Mouse (Mus musculus): ENCODE measurements around the gene Csnk2b. TPM values are rescaled to one million over a fixed set of nuclear protein-coding genes. Genes with fewer than 3 reads are reported as not detected.

Csnk2b gene
- polyA plus RNA-seq, 1 experiment from 2014 or later = 353 TPM

Other genes starting within 250 kb of the Csnk2b start
- 1.6 and 1.7 TPM in 2 replicates for gene Zbtb12, start 242.6 kb downstream of the Csnk2b start, polyA plus RNA-seq (2015; fragmentation: Nextera tagmentation; extraction: Ambion mirVana)
- not detected in 2 replicates for gene Gm20547, start 240.0 kb downstream of the Csnk2b start, polyA plus RNA-seq (2015; fragmentation: Nextera tagmentation; extraction: Ambion mirVana)
- gene C2, start 223.8 kb downstream of the Csnk2b start, polyA plus RNA-seq (2015; fragmentation: Nextera tagmentation; extraction: Ambion mirVana) = 7.6 TPM in 2 replicates
- 38.6 and 47.9 TPM in 2 replicates for gene Ehmt2, start 223.6 kb downstream of the Csnk2b start, polyA plus RNA-seq (2015; fragmentation: Nextera tagmentation; extraction: Ambion mirVana)
- gene Slc44a4, start 207.6 kb downstream of the Csnk2b start, polyA plus RNA-seq (2015; fragmentation: Nextera tagmentation; extraction: Ambion mirVana) = 0.57 and 0.81 TPM in 2 replicates
- gene Neu1, start 190.8 kb downstream of the Csnk2b start, polyA plus RNA-seq (2015; fragmentation: Nextera tagmentation; extraction: Ambion mirVana) = 25.7 and 28.2 TPM in 2 replicates
- 0.72 and 0.83 TPM in 2 replicates for gene Hspa1b, start 162.8 kb downstream of the Csnk2b start, polyA plus RNA-seq (2015; fragmentation: Nextera tagmentation; extraction: Ambion mirVana)
- gene Gm20481, start 152.1 kb downstream of the Csnk2b start, polyA plus RNA-seq (2015; fragmentation: Nextera tagmentation; extraction: Ambion mirVana) = not detected in 2 replicates
- gene Hspa1a, start 149.9 kb downstream of the Csnk2b start, polyA plus RNA-seq (2015; fragmentation: Nextera tagmentation; extraction: Ambion mirVana) = 6.8 and 7.6 TPM in 2 replicates
- gene Hspa1l, start 149.3 kb downstream of the Csnk2b start, polyA plus RNA-seq (2015; fragmentation: Nextera tagmentation; extraction: Ambion mirVana) = 0.09 and 0.27 TPM in 2 replicates
- gene Lsm2, start 140.2 kb downstream of the Csnk2b start, polyA plus RNA-seq (2015; fragmentation: Nextera tagmentation; extraction: Ambion mirVana) = 179 and 197 TPM in 2 replicates
- 125 and 138 TPM in 2 replicates for gene Vars, start 121.1 kb downstream of the Csnk2b start, polyA plus RNA-seq (2015; fragmentation: Nextera tagmentation; extraction: Ambion mirVana)
- 0.26 and 0.36 TPM in 2 replicates for gene Vwa7, start 105.5 kb downstream of the Csnk2b start, polyA plus RNA-seq (2015; fragmentation: Nextera tagmentation; extraction: Ambion mirVana)
- gene Sapcd1, start 94.0 kb downstream of the Csnk2b start, polyA plus RNA-seq (2015; fragmentation: Nextera tagmentation; extraction: Ambion mirVana) = 18.2 and 22.5 TPM in 2 replicates
- gene Msh5, start 75.3 kb downstream of the Csnk2b start, polyA plus RNA-seq (2015; fragmentation: Nextera tagmentation; extraction: Ambion mirVana) = 8.9 and 13.5 TPM in 2 replicates
- gene Clic1, start 72.1 kb downstream of the Csnk2b start, polyA plus RNA-seq (2015; fragmentation: Nextera tagmentation; extraction: Ambion mirVana) = 501 and 524 TPM in 2 replicates
- gene Ddah2, start 63.0 kb downstream of the Csnk2b start, polyA plus RNA-seq (2015; fragmentation: Nextera tagmentation; extraction: Ambion mirVana) = 51.6 and 57.5 TPM in 2 replicates
- gene Ly6g6c, start 56.7 kb downstream of the Csnk2b start, polyA plus RNA-seq (2015; fragmentation: Nextera tagmentation; extraction: Ambion mirVana) = 0.27 and 0.57 TPM in 2 replicates
- 0.06 and 0.08 TPM in 2 replicates for gene Mpig6b, start 55.9 kb downstream of the Csnk2b start, polyA plus RNA-seq (2015; fragmentation: Nextera tagmentation; extraction: Ambion mirVana)
- gene Ly6g6e, start 45.2 kb downstream of the Csnk2b start, polyA plus RNA-seq (2015; fragmentation: Nextera tagmentation; extraction: Ambion mirVana) = 0.89 and 1.0 TPM in 2 replicates
- gene Ly6g6d, start 44.0 kb downstream of the Csnk2b start, polyA plus RNA-seq (2015; fragmentation: Nextera tagmentation; extraction: Ambion mirVana) = 0.55 and 0.60 TPM in 2 replicates
- gene Ly6g6f, start 36.4 kb downstream of the Csnk2b start, polyA plus RNA-seq (2015; fragmentation: Nextera tagmentation; extraction: Ambion mirVana) = 0.12 TPM in 1 of 2 replicates, not detected in the other
- gene Abhd16a, start 32.8 kb downstream of the Csnk2b start, polyA plus RNA-seq (2015; fragmentation: Nextera tagmentation; extraction: Ambion mirVana) = 85.3 and 90.6 TPM in 2 replicates
- gene Ly6g5c, start 13.8 kb downstream of the Csnk2b start, polyA plus RNA-seq (2015; fragmentation: Nextera tagmentation; extraction: Ambion mirVana) = 0.37 TPM in 1 of 2 replicates, not detected in the other
- 3.7 and 4.0 TPM in 2 replicates for gene Ly6g5b, start 6.6 kb downstream of the Csnk2b start, polyA plus RNA-seq (2015; fragmentation: Nextera tagmentation; extraction: Ambion mirVana)
- 26.9 and 31.2 TPM in 2 replicates for gene Gpank1, start 598 bp downstream of the Csnk2b start, polyA plus RNA-seq (2015; fragmentation: Nextera tagmentation; extraction: Ambion mirVana)
- 11.2 and 14.7 TPM in 2 replicates for gene D17H6S53E, start 4.3 kb upstream of the Csnk2b start, polyA plus RNA-seq (2015; fragmentation: Nextera tagmentation; extraction: Ambion mirVana)
- gene Apom, start 10.0 kb upstream of the Csnk2b start, polyA plus RNA-seq (2015; fragmentation: Nextera tagmentation; extraction: Ambion mirVana) = 0.18 and 0.21 TPM in 2 replicates
- 42.3 and 48.0 TPM in 2 replicates for gene Bag6, start 13.1 kb upstream of the Csnk2b start, polyA plus RNA-seq (2015; fragmentation: Nextera tagmentation; extraction: Ambion mirVana)
- 81.3 and 113 TPM in 2 replicates for gene Prrc2a, start 42.8 kb upstream of the Csnk2b start, polyA plus RNA-seq (2015; fragmentation: Nextera tagmentation; extraction: Ambion mirVana)
- 45.2 and 47.2 TPM in 2 replicates for gene Aif1, start 54.0 kb upstream of the Csnk2b start, polyA plus RNA-seq (2015; fragmentation: Nextera tagmentation; extraction: Ambion mirVana)
- 35.3 and 41.8 TPM in 2 replicates for gene Lst1, start 66.4 kb upstream of the Csnk2b start, polyA plus RNA-seq (2015; fragmentation: Nextera tagmentation; extraction: Ambion mirVana)
- gene Ltb, start 72.4 kb upstream of the Csnk2b start, polyA plus RNA-seq (2015; fragmentation: Nextera tagmentation; extraction: Ambion mirVana) = 144 and 167 TPM in 2 replicates
- gene Tnf, start 80.0 kb upstream of the Csnk2b start, polyA plus RNA-seq (2015; fragmentation: Nextera tagmentation; extraction: Ambion mirVana) = 4.2 and 5.7 TPM in 2 replicates
- gene Lta, start 83.3 kb upstream of the Csnk2b start, polyA plus RNA-seq (2015; fragmentation: Nextera tagmentation; extraction: Ambion mirVana) = 4.4 and 4.7 TPM in 2 replicates
- 0.26 and 0.69 TPM in 2 replicates for gene Gm16181, start 98.8 kb upstream of the Csnk2b start, polyA plus RNA-seq (2015; fragmentation: Nextera tagmentation; extraction: Ambion mirVana)
- gene Atp6v1g2, start 111.6 kb upstream of the Csnk2b start, polyA plus RNA-seq (2015; fragmentation: Nextera tagmentation; extraction: Ambion mirVana) = 1.3 and 1.8 TPM in 2 replicates
- gene Nfkbil1, start 113.7 kb upstream of the Csnk2b start, polyA plus RNA-seq (2015; fragmentation: Nextera tagmentation; extraction: Ambion mirVana) = 14.0 and 16.8 TPM in 2 replicates
- 423 and 446 TPM in 2 replicates for gene Ddx39b, start 119.7 kb upstream of the Csnk2b start, polyA plus RNA-seq (2015; fragmentation: Nextera tagmentation; extraction: Ambion mirVana)
- gene H2-D1, start 140.7 kb upstream of the Csnk2b start, polyA plus RNA-seq (2015; fragmentation: Nextera tagmentation; extraction: Ambion mirVana) = 441 and 555 TPM in 2 replicates
- 1.4 and 1.9 TPM in 2 replicates for gene H2-Q1, start 198.4 kb upstream of the Csnk2b start, polyA plus RNA-seq (2015; fragmentation: Nextera tagmentation; extraction: Ambion mirVana)
- 68.4 and 69.8 TPM in 2 replicates for gene H2-Q2, start 220.2 kb upstream of the Csnk2b start, polyA plus RNA-seq (2015; fragmentation: Nextera tagmentation; extraction: Ambion mirVana)

Measured in thymus, postnatal 0 days (tissue).